10 mouse cellular contexts compared by ENCODE assay signal in the genomic region with DNA sequence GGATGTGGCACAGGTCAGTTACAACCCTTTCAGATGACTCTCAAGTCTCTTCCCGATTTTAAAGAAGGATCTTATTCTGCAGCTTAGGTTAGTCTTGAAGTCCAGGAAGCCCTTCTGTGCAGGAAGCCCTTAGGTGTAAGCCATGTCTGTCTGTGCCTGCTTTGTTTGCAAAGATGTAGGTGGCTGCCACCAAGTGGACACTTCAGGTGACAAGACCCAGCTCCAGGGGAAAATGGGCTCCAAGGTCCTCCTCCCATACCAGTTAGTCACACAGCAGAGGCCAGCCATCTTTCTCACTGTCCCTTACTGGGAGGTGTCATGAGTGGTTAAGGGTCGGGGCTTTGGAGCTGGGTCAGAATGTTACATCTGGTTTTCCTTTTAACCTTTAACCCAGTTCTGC. TPM values are rescaled to one million over a fixed set of nuclear protein-coding genes. Genes with fewer than 3 reads are reported as not detected.
DNase-seq lines count a peak whose midpoint lies in the region; ATAC-seq and TF ChIP-seq lines count a peak whose summit lies in the region.
"Had no signal": no experiment of that assay in that cellular context is flagged by ENCODE, and none has a peak within 500 bp of the region (broad histone marks: within the 10 kb centered on the region; RNA-seq: fewer than 3 reads in every experiment).

No protein-coding gene starts in this region.

- peaks cover 48% of the 10 kb centered on the region for H3K36me3 ChIP-seq in intestine, postnatal 0 days (ENCODE audit: control insufficient read depth, insufficient read depth)
- H3K36me3 ChIP-seq in small intestine, adult 2 months (ENCODE audit: control insufficient read depth, insufficient read depth, low read length): peaks cover 36% of the 10 kb centered on the region

- H3K27me3 ChIP-seq in intestine, postnatal 0 days (replicated peaks; ENCODE audit: control insufficient read depth, insufficient read depth, low read length): no peaks in the 10 kb centered on the region
- H3K27me3 ChIP-seq in small intestine, adult 2 months (ENCODE audit: control insufficient read depth, insufficient read depth, low read length): no peaks in the 10 kb centered on the region
- H3K27me3 ChIP-seq: Patski had no signal

- H3K9ac ChIP-seq in intestine, postnatal 0 days (ENCODE audit: low read depth, low read length): no peak overlapping the region

- no peak overlapping the region for H3K4me3 ChIP-seq in intestine, postnatal 0 days (ENCODE audit: low read depth, low read length)
- no peak overlapping the region for H3K4me3 ChIP-seq in small intestine, adult 2 months (ENCODE audit: low read depth, low read length)

- no peaks in the 10 kb centered on the region for H3K9me3 ChIP-seq in intestine, postnatal 0 days (ENCODE audit: control insufficient read depth)

- TF ChIP-seq CTCF in brain, embryonic 14.5 days (IDR thresholded peaks at IDR 0.05; ENCODE audit: borderline replicate concordance, extremely low read depth, insufficient read depth, insufficient read length): peak; percentile 33; the same call in 1 of the 2 replicates
- TF ChIP-seq CTCF in intestine, postnatal 0 days (IDR thresholded peaks at IDR 0.05; ENCODE audit: low read depth): peak; percentile 83
- peak; percentile 62; the same call in 1 of the 2 replicates for TF ChIP-seq CTCF in small intestine, adult 2 months (IDR thresholded peaks at IDR 0.05; ENCODE audit: extremely low read depth, insufficient read length, insufficient replicate concordance, low read depth, low read length)

- WGBS in intestine, postnatal 0 days: 60% methylated on average over 2 of the region's 2 CpGs
- WGBS in small intestine, adult 2 months: 23% methylated on average over 2 of the region's 2 CpGs

- peaks cover 6% of the 10 kb centered on the region; the same call in 1 of the 2 replicates for H3K4me1 ChIP-seq in intestine, postnatal 0 days (replicated peaks; ENCODE audit: control insufficient read depth, insufficient read depth, low read length)
- H3K4me1 ChIP-seq in small intestine, adult 2 months (ENCODE audit: control insufficient read depth, insufficient read depth, insufficient read length, low read length): peaks cover 22% of the 10 kb centered on the region

- H3K4me2 ChIP-seq in intestine, postnatal 0 days (replicated peaks; ENCODE audit: low read depth): no peak overlapping the region

- no peak overlapping the region for H3K27ac ChIP-seq in intestine, postnatal 0 days (ENCODE audit: low read depth, low read length)
- no peak overlapping the region for H3K27ac ChIP-seq in small intestine, adult 2 months (ENCODE audit: insufficient read depth, low read depth, low read length)

- TF ChIP-seq POLR2A in brain, embryonic 14.5 days (IDR thresholded peaks at IDR 0.05; ENCODE audit: borderline replicate concordance, extremely low read depth, insufficient read depth, insufficient read length, poor library complexity, severe bottlenecking): no peak
- no peak for TF ChIP-seq POLR2A in small intestine, adult 2 months (IDR thresholded peaks at IDR 0.05; ENCODE audit: low read depth, low read length)

- DNase-seq in embryo, embryonic 10 days (ENCODE audit: low spot score): peak; percentile 48
- DNase-seq in embryo, embryonic 9.5 days (ENCODE audit: extremely low spot score): no peak
- peak; percentile 70 for DNase-seq in 3T3-L1 (ENCODE audit: low read depth, low spot score)
- peak; percentile 36 for DNase-seq in brain, embryonic 14.5 days (ENCODE audit: low read depth)
- DNase-seq in layer of hippocampus, postnatal 10 days (ENCODE audit: low spot score in 2 of 2): no peak
- no peak for DNase-seq in right cerebral cortex, adult 18-20 months

- peak; percentile 26 for ATAC-seq in intestine, postnatal 0 days
- ATAC-seq: Patski had no signal

RNA-seq across cellular contexts. Expression of gene Hdhd3, which starts 3.5 kb away (rescaled TPM):
- polyA plus RNA-seq in brain, embryonic 14.5 days (2012; rRNA removed): 6.9 and 8.8 TPM in 2 replicates
- polyA plus RNA-seq in intestine, postnatal 0 days (2015; fragmentation: Nextera tagmentation; extraction: Ambion mirVana): 125 and 145 TPM in 2 replicates
- 63.6 and 68.4 TPM in 2 replicates for polyA plus RNA-seq in small intestine, adult 2 months (2012; rRNA removed)
- 1 to 10 TPM; 7.1 to 9.4 TPM for total RNA-seq in layer of hippocampus, postnatal 10 days (2021)

RNA-seq across cellular contexts. Expression of gene Alad, which starts 12.9 kb away (rescaled TPM):
- polyA plus RNA-seq in brain, embryonic 14.5 days (2012; rRNA removed): 47.2 and 50.2 TPM in 2 replicates
- 156 and 168 TPM in 2 replicates for polyA plus RNA-seq in intestine, postnatal 0 days (2015; fragmentation: Nextera tagmentation; extraction: Ambion mirVana)
- 110 and 142 TPM in 2 replicates for polyA plus RNA-seq in small intestine, adult 2 months (2012; rRNA removed)
- total RNA-seq in layer of hippocampus, postnatal 10 days (2021): 10 to 100 TPM; 27.7 to 28.0 TPM

RNA-seq across cellular contexts. Expression of gene Pole3, which starts 18.1 kb away (rescaled TPM):
- 46.1 and 47.9 TPM in 2 replicates for polyA plus RNA-seq in brain, embryonic 14.5 days (2012; rRNA removed)
- 38.0 TPM in 2 replicates for polyA plus RNA-seq in intestine, postnatal 0 days (2015; fragmentation: Nextera tagmentation; extraction: Ambion mirVana)
- polyA plus RNA-seq in small intestine, adult 2 months (2012; rRNA removed): 5.6 and 8.9 TPM in 2 replicates
- 10 to 100 TPM; 29.4 to 30.5 TPM for total RNA-seq in layer of hippocampus, postnatal 10 days (2021)

RNA-seq across cellular contexts. Expression of gene 4933430I17Rik, which starts 18.4 kb away (rescaled TPM):
- polyA plus RNA-seq in brain, embryonic 14.5 days (2012; rRNA removed): 0.77 and 1.0 TPM in 2 replicates
- polyA plus RNA-seq in intestine, postnatal 0 days (2015; fragmentation: Nextera tagmentation; extraction: Ambion mirVana): 0.27 TPM in 1 of 2 replicates, not detected in the other
- 0.14 TPM in 1 of 2 replicates, not detected in the other for polyA plus RNA-seq in small intestine, adult 2 months (2012; rRNA removed)
- under 1 TPM; 0.18 to 0.46 TPM for total RNA-seq in layer of hippocampus, postnatal 10 days (2021)
- total RNA-seq: heart, adult 18-20 months had no signal

RNA-seq across cellular contexts. Expression of gene Bspry, which starts 26.9 kb away (rescaled TPM):
- polyA plus RNA-seq in brain, embryonic 14.5 days (2012; rRNA removed): 0.72 TPM in 2 replicates
- 14.7 and 20.5 TPM in 2 replicates for polyA plus RNA-seq in intestine, postnatal 0 days (2015; fragmentation: Nextera tagmentation; extraction: Ambion mirVana)
- 38.3 and 104 TPM in 2 replicates for polyA plus RNA-seq in small intestine, adult 2 months (2012; rRNA removed)
- 1 to 10 TPM in 1 of 2 experiments, under 1 TPM in 1; 0.62 to 1.1 TPM for total RNA-seq in layer of hippocampus, postnatal 10 days (2021)

Comparison
In these comparisons a context has a peak if more than half of its experiments do, and no peak if none do; other contexts are left out.
1. DNase-seq: peak in embryo, embryonic 10 days (single experiment), 3T3-L1 (single experiment) and brain, embryonic 14.5 days (single experiment); none in embryo, embryonic 9.5 days (single experiment), layer of hippocampus, postnatal 10 days (0 of 2) and right cerebral cortex, adult 18-20 months (single experiment).
2. CTCF ChIP-seq: peak in every context shown above with its lines; median percentile 83 in intestine, postnatal 0 days; 62 in small intestine, adult 2 months; 33 in brain, embryonic 14.5 days.